Mouse (Mus musculus) T-helper 17 cell (primary cell): Measurements from ENCODE around the gene Apol9b.

ENCODE experiments used
- in situ Hi-C, 2 experiments: fragments of 300-600 bp; cut with MboI, MseI; formaldehyde crosslinking; loops; 1 replicate in 1 of 2; 2 replicates in 1 of 2; pipeline ENCODE4 v1.15.1; 2025; ENCODE audit warnings: high pct_unique_total_duplicates in 2 of 2

Apol9b gene

GRCm38 (mm10) chr15:77745081-77745480, 16.2 kb downstream of the Apol9b start:
- in situ Hi-C loops, result loop anchor here (5.0 kb wide), 2 partner anchors 38 to 48 kb away; partner anchors contain the start of gene Apol7e (in 1 of the 2)

- in situ Hi-C loops, result loop anchor here (5.0 kb wide), 2 partner anchors 39 to 49 kb away; partner anchors contain the start of gene Apol7e (in 1 of the 2)
Observed at GRCm38 (mm10) chr15:77746326-77746725, 17.5 kb downstream of the Apol9b start.

- in situ Hi-C loops, result loop anchor here (5.0 kb wide), 2 partner anchors 41 to 51 kb away; partner anchors contain the start of gene Apol7e (in 1 of the 2)
Observed at GRCm38 (mm10) chr15:77748414-77748813, 19.6 kb downstream of the Apol9b start.

GRCm38 (mm10) chr15:77749717-77750116, 20.9 kb downstream of the Apol9b start:
- in situ Hi-C loops, result loop anchor here (5.0 kb wide), 2 partner anchors 42 to 52 kb away; partner anchors contain the start of gene Apol7e (in 1 of the 2)

- in situ Hi-C loops, result no loop called here
Observed at GRCm38 (mm10) chr15:77750461-77750860, 21.6 kb downstream of the Apol9b start.

- in situ Hi-C loops, result no loop called here
Observed at GRCm38 (mm10) chr15:77752443-77752842, 23.6 kb downstream of the Apol9b start.

GRCm38 (mm10) chr15:77755132-77755531, 26.3 kb downstream of the Apol9b start:
- in situ Hi-C loops, result no loop called here

- in situ Hi-C loops, result no loop called here
Observed at GRCm38 (mm10) chr15:77756081-77756480, 27.2 kb downstream of the Apol9b start.

GRCm38 (mm10) chr15:77756848-77757247, 28.0 kb downstream of the Apol9b start, which contains the start of gene Apol8:
Apol8 (minus strand) TSS chr15:77757003.
- in situ Hi-C loops, result no loop called here

GRCm38 (mm10) chr15:77757586-77758226, 28.9 kb downstream of the Apol9b start:
- in situ Hi-C loops, result no loop called here

- in situ Hi-C loops, result no loop called here
Observed at GRCm38 (mm10) chr15:77760037-77760436, 31.2 kb downstream of the Apol9b start.

GRCm38 (mm10) chr15:77761083-77761482, 32.2 kb downstream of the Apol9b start:
- in situ Hi-C loops, result no loop called here

GRCm38 (mm10) chr15:77761561-77762380, 32.9 kb downstream of the Apol9b start:
- in situ Hi-C loops, result no loop called here

- in situ Hi-C loops, result no loop called here
Observed at GRCm38 (mm10) chr15:77763050-77763449, 34.2 kb downstream of the Apol9b start.

GRCm38 (mm10) chr15:77763702-77764101, 34.9 kb downstream of the Apol9b start:
- in situ Hi-C loops, result no loop called here

- in situ Hi-C loops, result no loop called here
Observed at GRCm38 (mm10) chr15:77764391-77765006, 35.7 kb downstream of the Apol9b start.

GRCm38 (mm10) chr15:77765484-77766093, 36.8 kb downstream of the Apol9b start:
- in situ Hi-C loops, result no loop called here

GRCm38 (mm10) chr15:77766981-77767380, 38.1 kb downstream of the Apol9b start:
- in situ Hi-C loops, result no loop called here

- in situ Hi-C loops, result loop anchor here in 1 of 2 experiments (5.0 kb wide), 1 partner anchor 142 kb away; no protein-coding TSS in a partner anchor
Observed at GRCm38 (mm10) chr15:77770341-77770740, 41.5 kb downstream of the Apol9b start.

GRCm38 (mm10) chr15:77770942-77771341, 42.1 kb downstream of the Apol9b start:
- in situ Hi-C loops, result loop anchor here in 1 of 2 experiments (5.0 kb wide), 1 partner anchor 141 kb away; no protein-coding TSS in a partner anchor
